Mouse (Mus musculus) midbrain, postnatal 0 days (tissue): ENCODE results near the gene Zfand2a. TPM values are rescaled to one million over a fixed set of nuclear protein-coding genes. Genes with fewer than 3 reads are reported as not detected.

Experiments used
- ATAC-seq: fragments of 200-750 bp; cut with Nextera tagmentation; 2 replicates; pipeline ENCODE4 v1.8.0; 2017; ENCODE audit warnings: moderate number of reproducible peaks, mild to moderate bottlenecking, moderate TSS enrichment, moderate library complexity; ENCODE audit not compliant: low FRiP score
- DNase-seq: peaks from one replicate; pipeline ENCODE4 v3.0.0-alpha.2; 2015; ENCODE audit warnings: low spot score
- H3K27ac ChIP-seq: fragments of 300-500 bp; sonication (generic); 2 replicates; pipeline ENCODE4 v1.5.1; 2014; ENCODE audit warnings: low read depth, mild to moderate bottlenecking, low read length, mixed read lengths
- H3K27me3 ChIP-seq: fragments of 300-500 bp; sonication (generic); 2 replicates; pipeline ENCODE4 v1.6.1; 2014; ENCODE audit warnings: low read length, control low read depth, mixed read lengths; ENCODE audit not compliant: insufficient read depth
- H3K36me3 ChIP-seq: fragments of 300-500 bp; sonication (generic); 2 replicates; pipeline ENCODE4 v1.6.1; 2014; ENCODE audit warnings: low read length, control low read depth, mixed read lengths; ENCODE audit not compliant: insufficient read depth
- H3K4me1 ChIP-seq: fragments of 300-500 bp; sonication (generic); 2 replicates; pipeline ENCODE4 v1.6.1; 2014; ENCODE audit warnings: mild to moderate bottlenecking, control low read depth, antibody characterized with exemption, low read length, mixed read lengths; ENCODE audit not compliant: insufficient read depth
- H3K4me2 ChIP-seq: fragments of 300-500 bp; sonication (generic); 2 replicates; pipeline ENCODE4 v1.6.1; 2014; ENCODE audit warnings: low read depth, mild to moderate bottlenecking, low read length, mixed read lengths; ENCODE audit not compliant: poor library complexity, severe bottlenecking
- H3K4me3 ChIP-seq: fragments of 300-500 bp; sonication (generic); 2 replicates; pipeline ENCODE4 v1.5.1; 2014; ENCODE audit warnings: low read depth, mild to moderate bottlenecking, low read length, moderate library complexity
- H3K9ac ChIP-seq: fragments of 300-500 bp; sonication (generic); replicated peaks from 2 replicates; pipeline ENCODE4 v1.6.1; 2014; ENCODE audit warnings: mild to moderate bottlenecking, low read length, moderate library complexity, mixed read lengths; ENCODE audit not compliant: poor library complexity, severe bottlenecking
- H3K9me3 ChIP-seq: fragments of 300-500 bp; sonication (generic); 2 replicates; pipeline ENCODE4 v1.6.1; 2016; ENCODE audit warnings: low read length, control low read depth
- CTCF ChIP-seq: IDR thresholded peaks from 2 replicates; pipeline ENCODE4 v1.5.1; 2016; ENCODE audit warnings: antibody characterized with exemption, mild to moderate bottlenecking
- WGBS: fragments of 180-500 bp; shearing (Covaris S2); extraction: QIAGEN DNeasy Blood & Tissue Kit; methylation state at CpG from one replicate; pipeline ENCODE4 v1.1.7; 2014; 5-methylcytosine and 5-hydroxymethylcytosine counted together
- polyA plus RNA-seq: library from polyadenylated mRNA; unstranded; fragments of >200 nt; fragmentation: Nextera tagmentation; extraction: Ambion mirVana; gene quantifications from 2 replicates; pipeline ENCODE4 v1.2.1, GENCODE M21; 2015
- total RNA-seq: library from RNA; depleted of rRNA; stranded (reverse); fragments of >200 nt; gene quantifications from 2 replicates; pipeline ENCODE4 v1.2.3, GENCODE M21; 2014; rRNA removed

The Zfand2a gene
- total RNA-seq (56.5 and 60.6 TPM in 2 replicates), polyA plus RNA-seq (30.4 and 35.0 TPM in 2 replicates)

- H3K4me1 ChIP-seq = peaks cover 10% of the 10 kb centered on the region; the same call in 1 of the 2 replicates
- H3K27me3 ChIP-seq = no peaks in the 10 kb centered on the region; the same call in 1 of the 2 replicates
- H3K9ac ChIP-seq = peak within 1 kb of the TSS; percentile 84
- H3K36me3 ChIP-seq = peaks cover 19% of the 10 kb centered on the region
- under 1% methylated on average over 42 of the region's 42 CpGs for WGBS
- H3K9me3 ChIP-seq = 0 out of 2 replicates have a peak, but pooled peaks cover 11% of the 10 kb centered on the region
- TF ChIP-seq CTCF = peak; percentile 13; the same call in 1 of the 2 replicates
- DNase-seq (peak; percentile 100), ATAC-seq (peak; percentile 97)
- H3K4me3 ChIP-seq = peak within 1 kb of the TSS; percentile 94
- peak within 1 kb of the TSS; percentile 86 for H3K4me2 ChIP-seq
- H3K27ac ChIP-seq = peak within 1 kb of the TSS; percentile 80
Observed at GRCm38 (mm10) chr5:139484185-139484814, at the start of gene Zfand2a. Zfand2a (minus strand) TSS chr5:139484549.

GRCm38 (mm10) chr5:139528851-139529250, 44.5 kb upstream of the Zfand2a start:
- Histone ChIP-seq H3K4me2 (no peak overlapping the region), H3K27me3 (peaks cover 13% of the 10 kb centered on the region)
- WGBS = 67% methylated on average over 7 of the region's 7 CpGs

GRCm38 (mm10) chr5:139521987-139522386, 37.6 kb upstream of the Zfand2a start:
- DNase-seq (no peak), ATAC-seq (no peak)
- Histone ChIP-seq H3K27ac (no peak overlapping the region), H3K4me2 (no peak overlapping the region), H3K27me3 (0 out of 2 replicates have a peak, but pooled peaks cover 3% of the 10 kb centered on the region), H3K9ac (no peak overlapping the region), H3K4me1 (no peaks in the 10 kb centered on the region), H3K9me3 (no peaks in the 10 kb centered on the region), H3K4me3 (no peak overlapping the region), H3K36me3 (no peaks in the 10 kb centered on the region)
- TF ChIP-seq CTCF = no peak
- 80% methylated on average over 10 of the region's 10 CpGs for WGBS

More at GRCm38 (mm10) chr5:139528851-139529250, 44.5 kb upstream of the Zfand2a start:
- Histone ChIP-seq H3K4me3 (no peak overlapping the region), H3K4me1 (no peaks in the 10 kb centered on the region), H3K9ac (no peak overlapping the region), H3K36me3 (no peaks in the 10 kb centered on the region), H3K9me3 (no peaks in the 10 kb centered on the region), H3K27ac (no peak overlapping the region)
- TF ChIP-seq CTCF = no peak
- DNase-seq (no peak), ATAC-seq (no peak)

- TF ChIP-seq CTCF = no peak
- no peak overlapping the region for H3K4me3 ChIP-seq
- H3K9me3 ChIP-seq = no peaks in the 10 kb centered on the region
- H3K4me2 ChIP-seq = no peak overlapping the region
- H3K27me3 ChIP-seq = no peaks in the 10 kb centered on the region
- DNase-seq (no peak), ATAC-seq (no peak)
- H3K9ac ChIP-seq = no peak overlapping the region; the same call in 1 of the 2 replicates
- WGBS = 37% methylated on average over 14 of the region's 14 CpGs
- H3K4me1 ChIP-seq = no peaks in the 10 kb centered on the region
- H3K27ac ChIP-seq = no peak overlapping the region
- no peaks in the 10 kb centered on the region for H3K36me3 ChIP-seq
Observed at GRCm38 (mm10) chr5:139520069-139520834, 35.9 kb upstream of the Zfand2a start.

- DNase-seq (no peak), ATAC-seq (no peak)
- no peaks in the 10 kb centered on the region for H3K27me3 ChIP-seq
- 35% methylated on average over 11 of the region's 11 CpGs for WGBS
- H3K9me3 ChIP-seq = no peaks in the 10 kb centered on the region
- no peaks in the 10 kb centered on the region for H3K36me3 ChIP-seq
- no peak overlapping the region for H3K9ac ChIP-seq
- no peak for TF ChIP-seq CTCF
- no peaks in the 10 kb centered on the region for H3K4me1 ChIP-seq
- H3K4me2 ChIP-seq = no peak overlapping the region
- H3K27ac ChIP-seq = no peak overlapping the region
- no peak overlapping the region for H3K4me3 ChIP-seq
Observed at GRCm38 (mm10) chr5:139516281-139516680, 31.9 kb upstream of the Zfand2a start.

- H3K9me3 ChIP-seq = no peaks in the 10 kb centered on the region
- H3K9ac ChIP-seq = no peak overlapping the region
- no peaks in the 10 kb centered on the region for H3K4me1 ChIP-seq
- H3K4me2 ChIP-seq = no peak overlapping the region
- no peak overlapping the region for H3K4me3 ChIP-seq
- ATAC-seq (no peak), DNase-seq (no peak)
- no peaks in the 10 kb centered on the region for H3K27me3 ChIP-seq
- TF ChIP-seq CTCF = no peak
- 90% methylated on average over 4 of the region's 4 CpGs for WGBS
- H3K36me3 ChIP-seq = no peaks in the 10 kb centered on the region
- no peak overlapping the region for H3K27ac ChIP-seq
Observed at GRCm38 (mm10) chr5:139512201-139512600, 27.9 kb upstream of the Zfand2a start.
